Mouse (Mus musculus) liver, postnatal 0 days (tissue): ENCODE measurements around the gene Pnmt.

Experiments used
- CTCF ChIP-seq: sonication (generic); IDR thresholded peaks from 2 replicates; pipeline ENCODE4 v1.5.1; 2016; ENCODE audit warnings: antibody characterized with exemption, low read depth
- EP300 ChIP-seq: IDR thresholded peaks from 2 replicates; pipeline ENCODE4 v1.6.1; 2016; ENCODE audit warnings: antibody characterized with exemption, low read depth, mild to moderate bottlenecking

DNA sequence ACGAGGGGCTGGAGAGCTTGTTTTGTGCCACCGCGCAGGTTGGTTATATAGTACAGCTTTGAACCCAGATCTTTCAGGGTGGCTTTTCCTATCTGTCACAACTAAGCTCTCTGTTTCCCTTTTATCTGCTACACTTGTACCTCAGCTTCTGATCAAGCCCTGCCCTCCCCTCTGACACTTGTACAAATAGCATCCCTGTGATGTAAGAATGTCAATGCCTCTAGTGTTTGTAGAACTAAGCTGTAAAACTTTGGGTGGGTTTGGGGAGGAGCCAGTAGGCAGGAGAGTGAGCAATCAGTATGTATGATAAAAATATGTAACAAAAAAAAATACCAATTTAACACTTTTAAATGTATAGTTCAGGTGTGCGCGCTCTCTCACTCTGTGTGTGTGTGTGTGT, 21.8 kb upstream of the Pnmt start:
- TF ChIP-seq CTCF (no peak), EP300 (no peak)
